In genomic region chr12:75701173-75702083, GRCm38 (mm10) we compare ENCODE assay signal across 7 mouse cellular contexts. TPM values are rescaled to one million over a fixed set of nuclear protein-coding genes. Genes with fewer than 3 reads are reported as not detected.
DNase-seq lines count a peak whose midpoint lies in the region; ATAC-seq and TF ChIP-seq lines count a peak whose summit lies in the region.

No protein-coding gene starts in this region.

- H3K36me3 ChIP-seq in forebrain, embryonic 14.5 days (ENCODE audit: control insufficient read depth, insufficient read depth, low read length), result no peaks in the 10 kb centered on the region
- H3K36me3 ChIP-seq in hindbrain, embryonic 14.5 days (replicated peaks; ENCODE audit: control insufficient read depth, insufficient read depth), result no peaks in the 10 kb centered on the region
- H3K36me3 ChIP-seq in liver, adult 2 months (ENCODE audit: control insufficient read depth, insufficient read depth, low read length), result no peaks in the 10 kb centered on the region

- H3K79me2 ChIP-seq in liver, adult 2 months (ENCODE audit: control insufficient read depth, insufficient read depth, low read length), result no peaks in the 10 kb centered on the region

- no peak overlapping the region for H3K9ac ChIP-seq in forebrain, embryonic 14.5 days (ENCODE audit: low read length)
- H3K9ac ChIP-seq in hindbrain, embryonic 14.5 days, result no peak overlapping the region; the same call in 1 of the 2 replicates
- no peak overlapping the region for H3K9ac ChIP-seq in liver, adult 2 months (ENCODE audit: low read depth, low read length)

- WGBS in forebrain, embryonic 14.5 days, result 42% methylated on average over 21 of the region's 21 CpGs
- WGBS in hindbrain, embryonic 14.5 days, result 46% methylated on average over 21 of the region's 21 CpGs
- WGBS in liver, adult 2 months, result 46% methylated on average over 21 of the region's 21 CpGs
- 38% methylated on average over 21 of the region's 21 CpGs for WGBS in olfactory bulb, adult 2 months

- no peaks in the 10 kb centered on the region for H3K9me3 ChIP-seq in forebrain, embryonic 14.5 days (replicated peaks; ENCODE audit: control insufficient read depth, low read length)
- no peaks in the 10 kb centered on the region for H3K9me3 ChIP-seq in hindbrain, embryonic 14.5 days (ENCODE audit: control insufficient read depth, low read length)

- H3K27ac ChIP-seq in forebrain, embryonic 14.5 days (ENCODE audit: low read depth, low read length), result no peak overlapping the region
- no peak overlapping the region for H3K27ac ChIP-seq in hindbrain, embryonic 14.5 days
- H3K27ac ChIP-seq in liver, adult 2 months (replicated peaks; ENCODE audit: insufficient read depth, low read depth, low read length), result no peak overlapping the region
- H3K27ac ChIP-seq in olfactory bulb, adult 2 months (ENCODE audit: insufficient read depth, low read depth, low read length), result no peak overlapping the region

- no peak for TF ChIP-seq POLR2A in liver, adult 2 months (IDR thresholded peaks at IDR 0.05; ENCODE audit: extremely low read depth, insufficient read depth, low read length)
- TF ChIP-seq POLR2A in olfactory bulb, adult 2 months (IDR thresholded peaks at IDR 0.05; ENCODE audit: insufficient read depth, low read depth, low read length), result no peak

- peak overlapping the region; percentile 27 for H3K4me2 ChIP-seq in forebrain, embryonic 14.5 days (ENCODE audit: low read length)
- H3K4me2 ChIP-seq in hindbrain, embryonic 14.5 days (replicated peaks), result peak overlapping the region; percentile 39

- H3K4me3 ChIP-seq in forebrain, embryonic 14.5 days (ENCODE audit: low read depth, low read length), result no peak overlapping the region
- 0 out of 2 replicates have a peak overlapping the region, but pooled peaks have one; percentile 5 for H3K4me3 ChIP-seq in hindbrain, embryonic 14.5 days (replicated peaks; ENCODE audit: low read length)
- peak overlapping the region; percentile 5; the same call in 1 of the 2 replicates for H3K4me3 ChIP-seq in liver, adult 2 months (ENCODE audit: insufficient read depth, low read depth, low read length)
- H3K4me3 ChIP-seq in olfactory bulb, adult 2 months (ENCODE audit: insufficient read depth, low read depth, low read length), result 0 out of 2 replicates have a peak overlapping the region, but pooled peaks have one; percentile 4

- TF ChIP-seq CTCF in liver, adult 2 months (IDR thresholded peaks at IDR 0.05; ENCODE audit: low read depth, low read length), result no peak
- TF ChIP-seq CTCF in olfactory bulb, adult 2 months (IDR thresholded peaks at IDR 0.05; ENCODE audit: insufficient read depth, low read depth, low read length), result no peak

- DNase-seq in 3T3-L1 (ENCODE audit: low read depth, low spot score) (peak; percentile 74), NIH3T3 (ENCODE audit: low read depth) (peak; percentile 84)
- DNase-seq in forebrain, embryonic 14.5 days (ENCODE audit: low spot score), result peak; percentile 24
- no peak for DNase-seq in hindbrain, embryonic 14.5 days (ENCODE audit: low spot score)
- peak; percentile 53 for DNase-seq in liver, adult 2 months (ENCODE audit: extremely low read depth, low read depth, low spot score)
- DNase-seq in spleen, postnatal 10 days (ENCODE audit: low spot score in 2 of 2), result no peak

- H3K27me3 ChIP-seq in forebrain, embryonic 14.5 days (replicated peaks; ENCODE audit: control insufficient read depth, insufficient read depth, low read length), result no peaks in the 10 kb centered on the region
- no peaks in the 10 kb centered on the region for H3K27me3 ChIP-seq in hindbrain, embryonic 14.5 days (ENCODE audit: control insufficient read depth, insufficient read depth, low read length)
- no peaks in the 10 kb centered on the region for H3K27me3 ChIP-seq in liver, adult 2 months (ENCODE audit: control insufficient read depth, insufficient read depth, low read length)

- ATAC-seq in forebrain, embryonic 14.5 days, result 0 out of 2 replicates have a peak, but pooled peaks have one; percentile 20
- ATAC-seq in hindbrain, embryonic 14.5 days (ENCODE audit: low FRiP score), result no peak

- no peaks in the 10 kb centered on the region for H3K4me1 ChIP-seq in forebrain, embryonic 14.5 days (ENCODE audit: control insufficient read depth, insufficient read depth, low read length)
- no peaks in the 10 kb centered on the region for H3K4me1 ChIP-seq in hindbrain, embryonic 14.5 days (replicated peaks; ENCODE audit: control insufficient read depth, insufficient read depth, low read length)
- H3K4me1 ChIP-seq in liver, adult 2 months (ENCODE audit: control insufficient read depth, insufficient read depth, low read length), result peaks cover 5% of the 10 kb centered on the region; the same call in 1 of the 2 replicates
- H3K4me1 ChIP-seq in olfactory bulb, adult 2 months (ENCODE audit: control insufficient read depth, insufficient read depth, low read length), result peaks cover 9% of the 10 kb centered on the region; the same call in 1 of the 2 replicates

RNA-seq across cellular contexts. Expression of gene Wdr89, which starts 32.1 kb away (rescaled TPM):
- 5.6 and 6.6 TPM in 2 replicates for polyA plus RNA-seq in forebrain, embryonic 14.5 days (2014; fragmentation: Nextera tagmentation; extraction: Ambion mirVana)
- polyA plus RNA-seq in hindbrain, embryonic 14.5 days (2014; fragmentation: Nextera tagmentation; extraction: Ambion mirVana), result 5.4 and 5.9 TPM in 2 replicates
- total RNA-seq in liver, adult 2 months (2014; rRNA removed), result 1.8 and 2.3 TPM in 2 replicates
- 1.9 and 2.1 TPM in 2 replicates for polyA plus RNA-seq in liver, adult 2 months (2012; rRNA removed)
- polyA plus RNA-seq in olfactory bulb, adult 2 months (2012; ENCODE audit: insufficient read depth, insufficient read length, low replicate concordance, missing spikeins), result not detected in 2 replicates

RNA-seq across cellular contexts. Expression of gene Sgpp1, which starts 34.1 kb away (rescaled TPM):
- polyA plus RNA-seq in forebrain, embryonic 14.5 days (2014; fragmentation: Nextera tagmentation; extraction: Ambion mirVana), result 17.2 and 17.3 TPM in 2 replicates
- 16.6 and 21.0 TPM in 2 replicates for polyA plus RNA-seq in hindbrain, embryonic 14.5 days (2014; fragmentation: Nextera tagmentation; extraction: Ambion mirVana)
- total RNA-seq in liver, adult 2 months (2014; rRNA removed), result 42.8 and 45.7 TPM in 2 replicates
- polyA plus RNA-seq in liver, adult 2 months (2012; rRNA removed), result 36.1 and 42.2 TPM in 2 replicates
- not detected in 2 replicates for polyA plus RNA-seq in olfactory bulb, adult 2 months (2012; ENCODE audit: insufficient read depth, insufficient read length, low replicate concordance, missing spikeins)

Comparison
In these comparisons a context has a peak if more than half of its experiments do, and no peak if none do; other contexts are left out.
1. DNase-seq: peak in 3T3-L1 (single experiment), NIH3T3 (single experiment), forebrain, embryonic 14.5 days (single experiment) and liver, adult 2 months (single experiment); none in hindbrain, embryonic 14.5 days (single experiment) and spleen, postnatal 10 days (0 of 2).